ENCODE assay signal across 16 mouse cellular contexts in the genomic region with DNA sequence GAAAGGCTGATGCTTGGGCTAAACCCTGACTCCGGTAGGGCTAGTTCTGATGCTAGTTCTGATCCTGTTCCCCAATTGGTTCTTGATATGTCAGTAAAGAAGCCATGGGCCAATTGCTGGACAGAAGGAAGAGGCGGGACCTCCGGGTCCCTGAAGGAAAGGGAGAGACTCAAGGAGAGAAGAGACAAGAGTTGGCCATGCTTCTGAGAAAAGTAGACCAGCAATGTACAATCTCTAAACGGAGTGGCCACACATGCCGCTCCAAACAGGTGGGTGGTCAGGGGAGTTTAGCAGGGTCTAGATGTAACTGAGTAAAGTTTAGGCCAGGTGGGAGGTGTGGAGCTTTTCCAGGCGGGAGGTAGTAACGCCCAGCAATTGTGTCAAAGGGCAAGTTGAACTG. TPM values are rescaled to one million over a fixed set of nuclear protein-coding genes. Genes with fewer than 3 reads are reported as not detected.
A peak's percentile ranks its signal among the peaks of the same experiment; 100 is the strongest.
DNase-seq lines count a peak whose midpoint lies in the region; ATAC-seq and TF ChIP-seq lines count a peak whose summit lies in the region.
"Had no signal": no experiment of that assay in that cellular context is flagged by ENCODE, and none has a peak within 500 bp of the region (broad histone marks: within the 10 kb centered on the region; RNA-seq: fewer than 3 reads in every experiment).

No protein-coding gene starts in this region.

- intact Hi-C loops in heart, postnatal 10 days (cut with DNase I), result no loop called here
- intact Hi-C loops in left cerebral cortex, postnatal 10 days (cut with DNase I), result no loop called here

- H3K36me3 ChIP-seq in heart, embryonic 10.5 days, result peaks cover 44% of the 10 kb centered on the region
- peaks cover 24% of the 10 kb centered on the region for H3K36me3 ChIP-seq in C2C12 (ENCODE audit: control insufficient read depth, insufficient read depth)
- peaks cover 61% of the 10 kb centered on the region for H3K36me3 ChIP-seq in G1E (replicated peaks)
- H3K36me3 ChIP-seq: intestine, embryonic 15.5 days had no signal

- no peak overlapping the region for H3K4me3 ChIP-seq in heart, embryonic 10.5 days
- H3K4me3 ChIP-seq in C2C12 (ENCODE audit: insufficient read depth, poor library complexity, severe bottlenecking) (no peak overlapping the region), G1E (ENCODE audit: low read depth, low read length) (peak overlapping the region; percentile 64)
- H3K4me3 ChIP-seq: forebrain, embryonic 12.5 days; intestine, embryonic 15.5 days; limb, embryonic 12.5 days; neural tube, embryonic 15.5 days had no signal

- no peaks in the 10 kb centered on the region for H3K4me1 ChIP-seq in heart, embryonic 10.5 days
- H3K4me1 ChIP-seq in G1E (ENCODE audit: insufficient read depth, low read depth, low read length), result peaks cover 2% of the 10 kb centered on the region; the same call in 1 of the 2 replicates
- H3K4me1 ChIP-seq: forebrain, embryonic 12.5 days; intestine, embryonic 15.5 days; limb, embryonic 12.5 days; neural tube, embryonic 15.5 days had no signal

- H3K79me2 ChIP-seq in C2C12 (ENCODE audit: control insufficient read depth, insufficient read depth), result no peaks in the 10 kb centered on the region

- no peaks in the 10 kb centered on the region for H3K79me3 ChIP-seq in C2C12 (ENCODE audit: low read depth)

- H3ac ChIP-seq in C2C12 (ENCODE audit: control insufficient read depth, insufficient read length, low read depth), result peak overlapping the region; percentile 40

- TF ChIP-seq CTCF in C2C12 (IDR thresholded peaks at IDR 0.05; ENCODE audit: control insufficient read depth, insufficient read depth, insufficient read length) (no peak), G1E (IDR thresholded peaks at IDR 0.05; ENCODE audit: low read depth, low read length) (no peak)

- H3K9me3 ChIP-seq in heart, embryonic 10.5 days, result no peaks in the 10 kb centered on the region
- no peaks in the 10 kb centered on the region for H3K9me3 ChIP-seq in G1E (replicated peaks)
- H3K9me3 ChIP-seq: forebrain, embryonic 12.5 days; intestine, embryonic 15.5 days; limb, embryonic 12.5 days; neural tube, embryonic 15.5 days had no signal

- H3K27me3 ChIP-seq in heart, embryonic 10.5 days (ENCODE audit: insufficient read depth, poor library complexity, severe bottlenecking), result no peaks in the 10 kb centered on the region
- H3K27me3 ChIP-seq in C2C12 (ENCODE audit: control insufficient read depth, insufficient read depth, insufficient read length) (no peaks in the 10 kb centered on the region), G1E (ENCODE audit: insufficient read depth, low read length) (no peaks in the 10 kb centered on the region)
- H3K27me3 ChIP-seq: forebrain, embryonic 12.5 days; intestine, embryonic 15.5 days; limb, embryonic 12.5 days; neural tube, embryonic 15.5 days had no signal

- 84% methylated on average over 7 of the region's 7 CpGs for WGBS in heart, embryonic 10.5 days

- peak; percentile 28; the same call in 1 of the 2 replicates for ATAC-seq in G1E (ENCODE audit: extremely low read depth, insufficient number of reproducible peaks, low FRiP score, poor library complexity, severe bottlenecking)
- ATAC-seq: intestine, embryonic 15.5 days had no signal

- peak; percentile 4 to 6 for DNase-seq in heart, postnatal 10 days
- no peak for DNase-seq in heart, embryonic 10.5 days (ENCODE audit: low spot score)
- DNase-seq in G1E (ENCODE audit: low spot score) (peak; percentile 15), liver (no peak)
- peak; percentile 6 for DNase-seq in brain, adult 2 months (ENCODE audit: low read depth, low spot score)
- DNase-seq in retina, embryonic 14.5 days (ENCODE audit: low spot score), result no peak
- no peak for DNase-seq in left cerebral cortex, postnatal 10 days (ENCODE audit: extremely low spot score in 1 of 2, low spot score in 2 of 2)
- DNase-seq: cerebellum, adult 11 months; layer of hippocampus, postnatal 36 days; lung, adult 18-20 months; spleen, adult 18-20 months had no signal

- H3K27ac ChIP-seq in heart, embryonic 10.5 days, result no peak overlapping the region
- H3K27ac ChIP-seq: forebrain, embryonic 12.5 days; intestine, embryonic 15.5 days; limb, embryonic 12.5 days; neural tube, embryonic 15.5 days had no signal

TF ChIP-seq in C2C12, 6 proteins besides CTCF, POLR2A, EP300 and RAD21:
- TF ChIP-seq USF1 (IDR thresholded peaks at IDR 0.05; ENCODE audit: low read depth), result no peak
- TF ChIP-seq FOSL1 (IDR thresholded peaks at IDR 0.05; ENCODE audit: insufficient read depth, low read length, poor library complexity, severe bottlenecking), result no peak
- TF ChIP-seq MAX (IDR thresholded peaks at IDR 0.05), result no peak
- no peak for TF ChIP-seq CEBPB (IDR thresholded peaks at IDR 0.05; ENCODE audit: low read depth)
- TF ChIP-seq MYOD1 (IDR thresholded peaks at IDR 0.05; ENCODE audit: control insufficient read depth, insufficient read length, low read depth), result no peak
- TF ChIP-seq MYOG (IDR thresholded peaks at IDR 0.05; ENCODE audit: control insufficient read depth, extremely low read depth, insufficient read length), result no peak

RNA-seq across cellular contexts. Expression of a gene that starts 28.5 kb away (rescaled TPM):
- total RNA-seq in heart, postnatal 10 days (2021), result 10 to 100 TPM in 1 of 2 experiments, 1 to 10 TPM in 1; 10.0 to 13.2 TPM
- 10.5 and 11.1 TPM in 2 replicates for polyA plus RNA-seq in heart, embryonic 10.5 days (2016; fragmentation: Nextera tagmentation; extraction: Ambion mirVana)
- polyA plus RNA-seq in C2C12 (2012; fragmentation: generic; extraction: Trizol) (3.3 TPM), G1E (2012) (1.1 and 1.4 TPM in 2 replicates)
- total RNA-seq in G1E (2014; fragmentation: Nextera tagmentation) (77.4 and 78.2 TPM in 2 replicates), G1E (2017) (49.0 and 51.8 TPM in 2 replicates)
- 10 to 100 TPM; 19.3 to 19.7 TPM for total RNA-seq in left cerebral cortex, postnatal 10 days (2021)

RNA-seq across cellular contexts. Expression of a gene that starts 28.8 kb away (rescaled TPM):
- total RNA-seq in heart, postnatal 10 days (2021), result 10 to 100 TPM; 11.1 to 12.0 TPM
- 17.5 TPM in 2 replicates for polyA plus RNA-seq in heart, embryonic 10.5 days (2016; fragmentation: Nextera tagmentation; extraction: Ambion mirVana)
- polyA plus RNA-seq in C2C12 (2012; fragmentation: generic; extraction: Trizol) (3.0 TPM), G1E (2012) (1.1 and 1.7 TPM in 2 replicates)
- total RNA-seq in G1E (2014; fragmentation: Nextera tagmentation) (68.5 and 70.7 TPM in 2 replicates), G1E (2017) (40.4 and 44.6 TPM in 2 replicates)
- 10 to 100 TPM; 14.8 to 15.2 TPM for total RNA-seq in left cerebral cortex, postnatal 10 days (2021)

Comparison
In these comparisons a context has a peak if more than half of its experiments do, and no peak if none do; other contexts are left out.
1. DNase-seq: peak in heart, postnatal 10 days (2 of 2), G1E (single experiment) and brain, adult 2 months (single experiment); none in heart, embryonic 10.5 days (single experiment), retina, embryonic 14.5 days (single experiment), left cerebral cortex, postnatal 10 days (0 of 2) and liver (single experiment).